Mouse (Mus musculus) ES-E14 (cell line): Measurements from ENCODE around the gene Sdf2.

ENCODE experiments used
- CHD2 ChIP-seq: IDR thresholded peaks from 2 replicates; pipeline ENCODE4 v1.6.1; 2014; ENCODE audit warnings: mild to moderate bottlenecking, low read depth, low read length, inconsistent platforms
- HCFC1 ChIP-seq: IDR thresholded peaks from 2 replicates; pipeline ENCODE4 v1.6.1; 2012; ENCODE audit warnings: low read length, inconsistent platforms, borderline replicate concordance; ENCODE audit not compliant: insufficient read depth

DNA sequence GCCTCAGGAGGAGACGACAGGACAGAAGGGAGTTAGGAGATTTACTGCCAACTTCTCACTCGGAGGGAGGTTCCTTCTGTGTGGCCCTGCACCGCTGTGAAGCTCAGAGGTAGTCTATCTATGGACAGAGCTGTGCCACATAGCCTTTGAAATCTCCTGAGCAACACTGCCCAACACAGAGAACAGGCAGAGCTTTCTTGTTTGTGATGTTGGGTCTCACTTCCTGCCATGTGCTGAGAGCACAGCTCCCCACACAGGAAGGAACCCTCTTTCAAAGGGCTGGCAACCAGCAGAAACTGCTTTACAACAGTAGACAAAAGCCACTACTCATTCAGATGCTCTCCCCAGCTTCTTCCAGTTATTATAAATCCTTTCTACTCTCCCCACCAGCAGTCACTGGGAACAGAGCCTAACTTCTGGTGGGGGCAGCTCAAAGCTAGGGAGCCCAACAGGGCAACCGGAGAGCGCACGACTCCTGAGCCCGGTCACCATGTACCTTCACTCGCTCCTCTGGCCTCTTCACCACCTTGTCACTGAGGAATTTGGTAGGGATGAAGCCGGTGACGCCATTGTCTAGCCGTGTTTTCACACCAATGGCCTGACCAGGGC lies 29.7 kb upstream of the Sdf2 start:
- no peak for TF ChIP-seq HCFC1
- no peak for TF ChIP-seq CHD2
